16 mouse cellular contexts compared by ENCODE assay signal in the genomic region with DNA sequence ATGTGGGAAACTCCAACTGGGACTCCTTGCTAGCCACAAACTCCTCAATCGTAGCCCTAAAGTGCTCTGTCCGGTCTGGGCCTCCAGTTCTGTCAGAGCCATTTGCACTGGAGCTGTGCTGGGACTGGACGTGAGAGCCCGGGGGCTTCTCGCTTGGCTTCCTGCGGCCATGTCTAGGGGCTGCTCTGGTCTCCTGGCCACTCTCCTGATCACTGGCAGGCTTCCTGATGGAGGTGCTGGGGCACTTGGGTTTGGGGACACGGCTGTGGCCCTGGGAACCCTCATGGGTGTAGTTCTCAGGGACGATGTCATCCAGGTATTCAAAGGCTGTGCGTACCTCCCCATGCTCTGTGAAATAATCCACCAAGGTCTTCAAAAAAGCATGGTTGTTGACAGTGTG. TPM values are rescaled to one million over a fixed set of nuclear protein-coding genes. Genes with fewer than 3 reads are reported as not detected.
DNase-seq lines count a peak whose midpoint lies in the region; ATAC-seq lines count a peak whose summit lies in the region.
"Had no signal": no experiment of that assay in that cellular context is flagged by ENCODE, and none has a peak within 500 bp of the region (broad histone marks: within the 10 kb centered on the region; RNA-seq: fewer than 3 reads in every experiment).

No protein-coding gene starts in this region.

- H3K27me3 ChIP-seq in intestine, embryonic 14.5 days (replicated peaks; ENCODE audit: control insufficient read depth, insufficient read depth, low read length): no peaks in the 10 kb centered on the region
- H3K27me3 ChIP-seq in intestine, embryonic 16.5 days (replicated peaks; ENCODE audit: control insufficient read depth, insufficient read depth, low read length): no peaks in the 10 kb centered on the region
- no peaks in the 10 kb centered on the region for H3K27me3 ChIP-seq in liver, embryonic 12.5 days (replicated peaks)
- H3K27me3 ChIP-seq: forebrain, embryonic 12.5 days; heart, embryonic 13.5 days; liver, embryonic 15.5 days; neural tube, embryonic 13.5 days; stomach, embryonic 15.5 days had no signal

- DNase-seq in adrenal gland, adult 18-20 months (ENCODE audit: low spot score in 2 of 2): peak; percentile 0 to 17
- DNase-seq in adrenal gland, postnatal 10 days: no peak
- DNase-seq in intestine, embryonic 14.5 days (ENCODE audit: low spot score): peak; percentile 23
- peak; percentile 0 for DNase-seq in liver
- DNase-seq in thymus, postnatal 25 days: peak; percentile 0
- DNase-seq in thymus, postnatal 36 days: no peak
- DNase-seq: cerebellum, adult 11-12 months; left cerebral cortex, postnatal 4 days had no signal

- WGBS in intestine, embryonic 14.5 days: 95% methylated on average over 9 of the region's 9 CpGs
- 95% methylated on average over 9 of the region's 9 CpGs for WGBS in intestine, embryonic 16.5 days
- WGBS in liver, embryonic 12.5 days (ENCODE audit: insufficient replicate concordance): 85% methylated on average over 9 of the region's 9 CpGs

- H3K36me3 ChIP-seq in intestine, embryonic 14.5 days (ENCODE audit: control insufficient read depth, insufficient read depth, low read length): peaks cover 92% of the 10 kb centered on the region
- H3K36me3 ChIP-seq in intestine, embryonic 16.5 days (ENCODE audit: control insufficient read depth, insufficient read depth, low read length): peaks cover 43% of the 10 kb centered on the region
- peaks cover 96% of the 10 kb centered on the region for H3K36me3 ChIP-seq in liver, embryonic 12.5 days

- no peak overlapping the region for H3K9ac ChIP-seq in intestine, embryonic 14.5 days (ENCODE audit: low read length)
- no peak overlapping the region for H3K9ac ChIP-seq in intestine, embryonic 16.5 days (ENCODE audit: low read depth, low read length)
- H3K9ac ChIP-seq in liver, embryonic 12.5 days: no peak overlapping the region
- H3K9ac ChIP-seq: forebrain, embryonic 12.5 days; heart, embryonic 13.5 days; liver, embryonic 15.5 days; neural tube, embryonic 13.5 days; stomach, embryonic 15.5 days had no signal

- no peak overlapping the region for H3K4me2 ChIP-seq in intestine, embryonic 14.5 days (ENCODE audit: low read length)
- H3K4me2 ChIP-seq in intestine, embryonic 16.5 days (ENCODE audit: low read depth, low read length): no peak overlapping the region
- H3K4me2 ChIP-seq in liver, embryonic 12.5 days: no peak overlapping the region
- H3K4me2 ChIP-seq: forebrain, embryonic 12.5 days; heart, embryonic 13.5 days; liver, embryonic 15.5 days; neural tube, embryonic 13.5 days; stomach, embryonic 15.5 days had no signal

- H3K4me3 ChIP-seq in intestine, embryonic 14.5 days (ENCODE audit: low read depth, low read length): no peak overlapping the region
- no peak overlapping the region for H3K4me3 ChIP-seq in intestine, embryonic 16.5 days (ENCODE audit: low read length)
- H3K4me3 ChIP-seq in liver, embryonic 12.5 days: no peak overlapping the region
- H3K4me3 ChIP-seq: forebrain, embryonic 12.5 days; heart, embryonic 13.5 days; liver, embryonic 15.5 days; neural tube, embryonic 13.5 days; stomach, embryonic 15.5 days had no signal

- no peak overlapping the region for H3K27ac ChIP-seq in intestine, embryonic 14.5 days (ENCODE audit: low read depth)
- H3K27ac ChIP-seq in intestine, embryonic 16.5 days (ENCODE audit: low read length): no peak overlapping the region
- H3K27ac ChIP-seq in liver, embryonic 12.5 days: no peak overlapping the region
- H3K27ac ChIP-seq: forebrain, embryonic 12.5 days; heart, embryonic 13.5 days; liver, embryonic 15.5 days; neural tube, embryonic 13.5 days; stomach, embryonic 15.5 days had no signal

- ATAC-seq in intestine, embryonic 14.5 days (replicated peaks; ENCODE audit: low FRiP score, low TSS enrichment, low read depth): no peak
- no peak for ATAC-seq in intestine, embryonic 16.5 days
- no peak for ATAC-seq in liver, embryonic 12.5 days
- ATAC-seq: CD4-positive, CD25-positive, alpha-beta regulatory T cell, adult 4 months had no signal

- H3K9me3 ChIP-seq in intestine, embryonic 14.5 days (ENCODE audit: control insufficient read depth, low read length): no peaks in the 10 kb centered on the region
- no peaks in the 10 kb centered on the region for H3K9me3 ChIP-seq in intestine, embryonic 16.5 days (ENCODE audit: control insufficient read depth, low read length)
- H3K9me3 ChIP-seq in liver, embryonic 12.5 days (replicated peaks): no peaks in the 10 kb centered on the region
- H3K9me3 ChIP-seq: forebrain, embryonic 12.5 days; heart, embryonic 13.5 days; liver, embryonic 15.5 days; neural tube, embryonic 13.5 days; stomach, embryonic 15.5 days had no signal

- H3K4me1 ChIP-seq in intestine, embryonic 14.5 days (replicated peaks; ENCODE audit: control insufficient read depth, insufficient read depth, low read length): no peaks in the 10 kb centered on the region
- H3K4me1 ChIP-seq in intestine, embryonic 16.5 days (ENCODE audit: control insufficient read depth, insufficient read depth, low read length): no peaks in the 10 kb centered on the region
- no peaks in the 10 kb centered on the region for H3K4me1 ChIP-seq in liver, embryonic 12.5 days
- H3K4me1 ChIP-seq: forebrain, embryonic 12.5 days; heart, embryonic 13.5 days; liver, embryonic 15.5 days; neural tube, embryonic 13.5 days; stomach, embryonic 15.5 days had no signal

RNA-seq across cellular contexts. Expression of gene Mrpl21, which starts 17.5 kb away (rescaled TPM):
- total RNA-seq in adrenal gland, adult 18-20 months (2021): 10 to 100 TPM; 71.8 to 72.5 TPM
- 10 to 100 TPM; 82.2 to 91.3 TPM for total RNA-seq in adrenal gland, postnatal 10 days (2021)
- 143 and 147 TPM in 2 replicates for polyA plus RNA-seq in intestine, embryonic 14.5 days (2014; fragmentation: Nextera tagmentation; extraction: Ambion mirVana)
- polyA plus RNA-seq in intestine, embryonic 16.5 days (2015; fragmentation: Nextera tagmentation; extraction: Ambion mirVana): 108 and 122 TPM in 2 replicates
- polyA plus RNA-seq in liver, embryonic 12.5 days (2016; fragmentation: Nextera tagmentation; extraction: Ambion mirVana): 95.7 and 99.8 TPM in 2 replicates

RNA-seq across cellular contexts. Expression of gene Ighmbp2, which starts 17.6 kb away (rescaled TPM):
- total RNA-seq in adrenal gland, adult 18-20 months (2021): 1 to 10 TPM; 4.9 to 6.2 TPM
- total RNA-seq in adrenal gland, postnatal 10 days (2021): 1 to 10 TPM; 5.8 to 8.4 TPM
- polyA plus RNA-seq in intestine, embryonic 14.5 days (2014; fragmentation: Nextera tagmentation; extraction: Ambion mirVana): 9.3 and 10.5 TPM in 2 replicates
- polyA plus RNA-seq in intestine, embryonic 16.5 days (2015; fragmentation: Nextera tagmentation; extraction: Ambion mirVana): 7.2 and 7.9 TPM in 2 replicates
- 5.1 and 5.7 TPM in 2 replicates for polyA plus RNA-seq in liver, embryonic 12.5 days (2016; fragmentation: Nextera tagmentation; extraction: Ambion mirVana)

RNA-seq across cellular contexts. Expression of gene Cpt1a, which starts 57.0 kb away (rescaled TPM):
- 100 to 1,000 TPM; 135 to 368 TPM for total RNA-seq in adrenal gland, adult 18-20 months (2021)
- total RNA-seq in adrenal gland, postnatal 10 days (2021): 100 to 1,000 TPM; 173 to 277 TPM
- 22.8 and 24.3 TPM in 2 replicates for polyA plus RNA-seq in intestine, embryonic 14.5 days (2014; fragmentation: Nextera tagmentation; extraction: Ambion mirVana)
- 43.7 and 49.5 TPM in 2 replicates for polyA plus RNA-seq in intestine, embryonic 16.5 days (2015; fragmentation: Nextera tagmentation; extraction: Ambion mirVana)
- polyA plus RNA-seq in liver, embryonic 12.5 days (2016; fragmentation: Nextera tagmentation; extraction: Ambion mirVana): 7.0 and 8.3 TPM in 2 replicates

Comparison
In these comparisons a context has a peak if more than half of its experiments do, and no peak if none do; other contexts are left out.
1. DNase-seq: peak in adrenal gland, adult 18-20 months (2 of 2), intestine, embryonic 14.5 days (single experiment), liver (single experiment) and thymus, postnatal 25 days (single experiment); none in adrenal gland, postnatal 10 days (single experiment) and thymus, postnatal 36 days (0 of 2).